9 mouse cellular contexts compared by ENCODE assay signal in the genomic region with DNA sequence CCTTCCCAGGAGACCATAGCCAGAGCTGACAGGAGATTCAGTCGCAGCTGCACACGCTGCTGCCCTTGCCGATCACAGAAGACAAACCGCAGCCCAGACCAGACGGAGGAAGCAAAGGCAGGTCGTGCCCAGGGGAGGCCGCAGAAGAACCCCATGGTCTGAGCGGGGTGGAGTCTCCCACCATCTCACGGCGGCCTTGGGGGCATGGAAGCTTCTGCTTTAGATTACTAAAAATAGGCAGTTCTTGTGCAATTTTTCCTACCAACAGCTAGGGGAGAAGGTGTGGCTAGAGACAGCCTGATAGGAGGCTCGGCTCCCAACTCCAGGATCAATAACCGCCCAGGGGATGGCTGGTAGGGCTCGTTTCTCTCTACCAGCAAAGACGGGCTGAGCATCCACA. TPM values are rescaled to one million over a fixed set of nuclear protein-coding genes. Genes with fewer than 3 reads are reported as not detected.
DNase-seq lines count a peak whose midpoint lies in the region; ATAC-seq and TF ChIP-seq lines count a peak whose summit lies in the region.
"Had no signal": no experiment of that assay in that cellular context is flagged by ENCODE, and none has a peak within 500 bp of the region (broad histone marks: within the 10 kb centered on the region; RNA-seq: fewer than 3 reads in every experiment).

No protein-coding gene starts in this region.

- H3K4me1 ChIP-seq in lung, embryonic 14.5 days (ENCODE audit: insufficient read depth) = peaks cover 36% of the 10 kb centered on the region
- H3K4me1 ChIP-seq in hindbrain, postnatal 0 days (ENCODE audit: insufficient read depth, low read length) = peaks cover 14% of the 10 kb centered on the region; the same call in 1 of the 2 replicates

- H3K27me3 ChIP-seq in lung, embryonic 14.5 days (ENCODE audit: insufficient read depth, low read length) = no peaks in the 10 kb centered on the region
- H3K27me3 ChIP-seq in hindbrain, postnatal 0 days (ENCODE audit: insufficient read depth, low read length) = no peaks in the 10 kb centered on the region
- H3K27me3 ChIP-seq: heart, embryonic 13.5 days had no signal

- no peak for TF ChIP-seq CTCF in lung, embryonic 14.5 days (IDR thresholded peaks at IDR 0.05; ENCODE audit: low read depth)
- no peak for TF ChIP-seq CTCF in hindbrain, postnatal 0 days (IDR thresholded peaks at IDR 0.05; ENCODE audit: low read depth)

- no peak for ATAC-seq in lung, embryonic 14.5 days (ENCODE audit: insufficient read depth)
- ATAC-seq in hindbrain, postnatal 0 days = no peak

- no peak overlapping the region; the same call in 1 of the 2 replicates for H3K9ac ChIP-seq in lung, embryonic 14.5 days
- no peak overlapping the region for H3K9ac ChIP-seq in hindbrain, postnatal 0 days (replicated peaks; ENCODE audit: low read length)
- H3K9ac ChIP-seq: heart, embryonic 13.5 days had no signal

- peak; percentile 38 for DNase-seq in adrenal gland, postnatal 10 days
- no peak for DNase-seq in adrenal gland, adult 8-10 months
- DNase-seq in lung, embryonic 14.5 days = peak; percentile 25
- no peak for DNase-seq in lung, postnatal 14 days
- DNase-seq in hindbrain, postnatal 0 days (ENCODE audit: low spot score) = no peak
- DNase-seq in monocyte, adult 2 months (ENCODE audit: low read depth in 1 of 2, low spot score in 2 of 2) = peak; percentile 53 to 67
- no peak for DNase-seq in Muller cell, postnatal 12 days (ENCODE audit: inconsistent ontology term)
- no peak for DNase-seq in layer of hippocampus, adult 8-10 months (ENCODE audit: low spot score in 2 of 2)

- H3K36me3 ChIP-seq in lung, embryonic 14.5 days (ENCODE audit: insufficient read depth) = peaks cover 27% of the 10 kb centered on the region
- peaks cover 12% of the 10 kb centered on the region for H3K36me3 ChIP-seq in hindbrain, postnatal 0 days (ENCODE audit: insufficient read depth, low read length)

- no peak overlapping the region for H3K4me2 ChIP-seq in lung, embryonic 14.5 days
- H3K4me2 ChIP-seq in hindbrain, postnatal 0 days (ENCODE audit: low read depth, low read length) = no peak overlapping the region
- H3K4me2 ChIP-seq: heart, embryonic 13.5 days had no signal

- 51% methylated on average over 14 of the region's 14 CpGs for WGBS in lung, embryonic 14.5 days
- 65% methylated on average over 14 of the region's 14 CpGs for WGBS in hindbrain, postnatal 0 days

- H3K27ac ChIP-seq in lung, embryonic 14.5 days (ENCODE audit: low read depth) = no peak overlapping the region
- 0 out of 2 replicates have a peak overlapping the region, but pooled peaks have one; percentile 15 for H3K27ac ChIP-seq in hindbrain, postnatal 0 days
- H3K27ac ChIP-seq: heart, embryonic 13.5 days had no signal

- H3K9me3 ChIP-seq in lung, embryonic 14.5 days (ENCODE audit: low read depth, low read length) = no peaks in the 10 kb centered on the region
- no peaks in the 10 kb centered on the region for H3K9me3 ChIP-seq in hindbrain, postnatal 0 days (ENCODE audit: low read length)
- H3K9me3 ChIP-seq: heart, embryonic 13.5 days had no signal

- no peak overlapping the region for H3K4me3 ChIP-seq in lung, embryonic 14.5 days (ENCODE audit: low read depth, low read length)
- no peak overlapping the region for H3K4me3 ChIP-seq in hindbrain, postnatal 0 days (ENCODE audit: low read length)
- H3K4me3 ChIP-seq: heart, embryonic 13.5 days had no signal

RNA-seq across cellular contexts. Expression of gene Tpcn1, which starts 29.7 kb away (rescaled TPM):
- 10 to 100 TPM; 53.1 to 60.4 TPM for total RNA-seq in adrenal gland, postnatal 10 days (2021)
- total RNA-seq in adrenal gland, adult 8-10 months (2022) = 10 to 100 TPM; 33.9 to 44.5 (median 40.0) TPM
- polyA plus RNA-seq in lung, embryonic 14.5 days (2014; fragmentation: Nextera tagmentation; extraction: Ambion mirVana) = 16.5 and 17.0 TPM in 2 replicates
- total RNA-seq in hindbrain, postnatal 0 days (2014; rRNA removed) = 24.5 and 30.7 TPM in 2 replicates
- polyA plus RNA-seq in hindbrain, postnatal 0 days (2015; fragmentation: Nextera tagmentation; extraction: Ambion mirVana) = 15.4 and 16.1 TPM in 2 replicates
- total RNA-seq in layer of hippocampus, adult 8-10 months (2022) = 10 to 100 TPM; 38.2 to 43.8 (median 41.1) TPM

RNA-seq across cellular contexts. Expression of gene Iqcd, which starts 30.1 kb away (rescaled TPM):
- under 1 TPM; 0.42 to 0.51 TPM for total RNA-seq in adrenal gland, postnatal 10 days (2021)
- 1 to 10 TPM in 2 of 4 experiments, under 1 TPM in 2; 0.42 to 1.8 (median 1.1) TPM for total RNA-seq in adrenal gland, adult 8-10 months (2022)
- 0.35 and 0.37 TPM in 2 replicates for polyA plus RNA-seq in lung, embryonic 14.5 days (2014; fragmentation: Nextera tagmentation; extraction: Ambion mirVana)
- 0.63 and 1.9 TPM in 2 replicates for total RNA-seq in hindbrain, postnatal 0 days (2014; rRNA removed)
- 1.8 and 2.0 TPM in 2 replicates for polyA plus RNA-seq in hindbrain, postnatal 0 days (2015; fragmentation: Nextera tagmentation; extraction: Ambion mirVana)
- 1 to 10 TPM; 1.2 to 1.6 (median 1.5) TPM for total RNA-seq in layer of hippocampus, adult 8-10 months (2022)

RNA-seq across cellular contexts. Expression of gene Slc8b1, which starts 47.8 kb away (rescaled TPM):
- 10 to 100 TPM; 35.2 to 39.3 TPM for total RNA-seq in adrenal gland, postnatal 10 days (2021)
- 10 to 100 TPM; 29.5 to 36.7 (median 34.1) TPM for total RNA-seq in adrenal gland, adult 8-10 months (2022)
- 2.7 and 3.6 TPM in 2 replicates for polyA plus RNA-seq in lung, embryonic 14.5 days (2014; fragmentation: Nextera tagmentation; extraction: Ambion mirVana)
- 3.7 and 4.0 TPM in 2 replicates for total RNA-seq in hindbrain, postnatal 0 days (2014; rRNA removed)
- 2.5 and 2.7 TPM in 2 replicates for polyA plus RNA-seq in hindbrain, postnatal 0 days (2015; fragmentation: Nextera tagmentation; extraction: Ambion mirVana)
- total RNA-seq in layer of hippocampus, adult 8-10 months (2022) = 10 to 100 TPM in 1 of 4 experiments, 1 to 10 TPM in 3; 9.6 to 10.8 (median 9.8) TPM

RNA-seq across cellular contexts. Expression of gene Rita1, which starts 53.6 kb away (rescaled TPM):
- 10 to 100 TPM; 12.9 to 17.4 TPM for total RNA-seq in adrenal gland, postnatal 10 days (2021)
- total RNA-seq in adrenal gland, adult 8-10 months (2022) = 10 to 100 TPM; 17.0 to 30.2 (median 22.3) TPM
- 7.2 and 9.5 TPM in 2 replicates for polyA plus RNA-seq in lung, embryonic 14.5 days (2014; fragmentation: Nextera tagmentation; extraction: Ambion mirVana)
- 38.0 and 38.6 TPM in 2 replicates for total RNA-seq in hindbrain, postnatal 0 days (2014; rRNA removed)
- polyA plus RNA-seq in hindbrain, postnatal 0 days (2015; fragmentation: Nextera tagmentation; extraction: Ambion mirVana) = 30.1 and 30.4 TPM in 2 replicates
- 10 to 100 TPM; 22.1 to 27.3 (median 24.7) TPM for total RNA-seq in layer of hippocampus, adult 8-10 months (2022)

RNA-seq across cellular contexts. Expression of gene Ddx54, which starts 53.8 kb away (rescaled TPM):
- total RNA-seq in adrenal gland, postnatal 10 days (2021) = 10 to 100 TPM; 36.0 to 36.1 TPM
- 10 to 100 TPM; 44.1 to 57.3 (median 56.5) TPM for total RNA-seq in adrenal gland, adult 8-10 months (2022)
- 31.5 and 37.2 TPM in 2 replicates for polyA plus RNA-seq in lung, embryonic 14.5 days (2014; fragmentation: Nextera tagmentation; extraction: Ambion mirVana)
- 37.3 and 40.1 TPM in 2 replicates for total RNA-seq in hindbrain, postnatal 0 days (2014; rRNA removed)
- 30.8 and 31.9 TPM in 2 replicates for polyA plus RNA-seq in hindbrain, postnatal 0 days (2015; fragmentation: Nextera tagmentation; extraction: Ambion mirVana)
- total RNA-seq in layer of hippocampus, adult 8-10 months (2022) = 10 to 100 TPM; 32.8 to 37.1 (median 35.7) TPM

Comparison
In these comparisons a context has a peak if more than half of its experiments do, and no peak if none do; other contexts are left out.
1. DNase-seq: peak in adrenal gland, postnatal 10 days (single experiment), lung, embryonic 14.5 days (single experiment) and monocyte, adult 2 months (2 of 2); none in adrenal gland, adult 8-10 months (single experiment), lung, postnatal 14 days (single experiment), hindbrain, postnatal 0 days (single experiment), Muller cell, postnatal 12 days (single experiment) and layer of hippocampus, adult 8-10 months (0 of 2).